Mouse (Mus musculus) left cerebral cortex, postnatal 14 days (tissue): ENCODE results near the gene Map3k13. TPM values are rescaled to one million over a fixed set of nuclear protein-coding genes. Genes with fewer than 3 reads are reported as not detected.

Source experiments
- DNase-seq, 2 experiments: peaks; one replicate each; pipeline ENCODE4 v3.0.0; 2021 to 2022; ENCODE audit warnings: low spot score in 2 of 2, mixed read lengths in 1 of 2
- intact Hi-C: fragments of 180-260 bp; cut with DNase I; formaldehyde crosslinking; loops from one replicate; pipeline ENCODE4 v1.15.1; 2025
- total RNA-seq, 2 experiments: library from RNA; stranded (reverse); gene quantifications; 2 replicates each; pipeline ENCODE4 v1.2.3; 2021

Gene Map3k13
- total RNA-seq, 2 experiments from 2014 or later: 13.0 to 13.5 TPM

GRCm38 (mm10) chr16:21976203-21976602 is 182.1 kb downstream of the Map3k13 start:
- DNase-seq: no peak
- intact Hi-C loops: no loop called here

DNA sequence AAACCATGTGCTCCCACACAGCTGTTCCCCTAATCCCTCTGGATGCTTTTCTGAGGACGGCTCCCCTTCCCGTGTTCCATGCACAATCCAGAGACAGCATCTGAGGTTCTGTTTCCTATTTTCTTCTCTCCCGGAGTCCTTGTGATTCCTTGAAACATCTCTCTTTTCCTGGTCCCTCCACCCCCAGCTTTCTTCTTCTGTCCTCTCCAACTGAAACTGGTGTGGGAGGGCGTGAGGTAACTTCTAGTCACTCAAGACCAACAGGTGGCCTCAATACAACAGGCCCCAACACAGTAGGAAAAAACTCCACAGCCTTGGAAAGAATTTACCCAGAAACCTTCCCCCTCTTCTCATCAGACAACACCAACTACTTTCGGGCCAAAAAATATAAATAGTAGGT is 183.2 kb downstream of the Map3k13 start:
- peak in 1 of 2 experiments; percentile 23 for DNase-seq
- intact Hi-C loops: no loop called here

Other genes starting within 250 kb of the Map3k13 start
- gene 2510009E07Rik, start 99.7 kb upstream of the Map3k13 start, total RNA-seq: 10 to 100 TPM; 54.7 to 59.9 TPM
- 1 to 10 TPM; 1.3 to 1.4 TPM for gene Ehhadh, start 6.5 kb upstream of the Map3k13 start, total RNA-seq
- 10 to 100 TPM; 15.9 to 17.5 TPM for gene Tmem41a, start 153.2 kb downstream of the Map3k13 start, total RNA-seq
- gene Liph, start 201.3 kb downstream of the Map3k13 start, total RNA-seq: under 1 TPM; 0.48 to 0.57 TPM
- 100 to 1,000 TPM in 1 of 2 experiments, 10 to 100 TPM in 1; 99.7 to 111 TPM for gene Senp2, start 215.1 kb downstream of the Map3k13 start, total RNA-seq